Mouse (Mus musculus): ENCODE data around the gene Nfix.

DNA sequence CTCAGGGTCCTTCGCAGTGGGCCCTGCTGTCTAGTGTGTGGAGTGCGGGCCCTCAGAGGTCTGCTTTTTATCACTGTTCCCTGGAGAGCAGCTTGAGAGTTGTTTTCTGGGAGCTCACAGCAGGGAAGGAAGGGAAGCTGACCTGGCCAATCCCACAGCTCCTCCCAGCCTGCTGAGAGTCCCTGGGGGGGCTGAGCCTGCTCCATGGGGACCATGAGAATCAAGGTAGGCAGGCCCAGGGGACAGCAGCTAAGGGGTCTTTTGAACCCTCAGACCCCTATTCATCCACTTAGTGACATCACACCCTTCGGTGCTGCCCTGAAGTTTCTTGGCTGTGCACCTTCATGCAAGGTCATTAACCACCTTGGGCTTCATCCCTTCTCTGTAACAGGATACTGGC lies 22.6 kb upstream of the Nfix start, which contains the start of gene Dand5:
- TF ChIP-seq POLR2A (IDR thresholded peaks at IDR 0.05; ENCODE audit: borderline replicate concordance, insufficient read depth, low read length) (no peak), CTCF (IDR thresholded peaks at IDR 0.05; ENCODE audit: borderline replicate concordance, insufficient read depth, low read depth, low read length) (no peak)

All from cerebellum, adult 2 months (tissue).